Mouse (Mus musculus): ENCODE measurements at regions not wholly inside any gene's neighbourhood (a gene's known extent, or its start where the extent isn't known, plus 50 kb on each side); places are given as distances from the start of the nearest gene placed in this dataset.
"Not testable (repeated sequence)": the region's sequence is repeated elsewhere in the genome, so short reads cannot be mapped to it uniquely, and the experiment has no call there.

- peak; percentile 59 to 75 for DNase-seq
Observed at GRCm38 (mm10) chr1:164744955-164745608, 51.4 kb upstream of the Dpt start.

GRCm38 (mm10) chr1:164744499-164744898 is 51.9 kb upstream of the Dpt start:
- no peak for DNase-seq

- DNase-seq: not testable (repeated sequence)
Observed at GRCm38 (mm10) chr1:164742897-164743296, 53.5 kb upstream of the Dpt start.

GRCm38 (mm10) chr1:164735646-164736045 is 60.8 kb upstream of the Dpt start:
- DNase-seq: no peak

- DNase-seq: no peak
Observed at GRCm38 (mm10) chr1:164733741-164734140, 62.7 kb upstream of the Dpt start.

- DNase-seq: peak in 1 of 2 experiments; percentile 5
Observed at GRCm38 (mm10) chr1:164722054-164722453, 74.4 kb upstream of the Dpt start.

- no peak for DNase-seq
Observed at GRCm38 (mm10) chr1:164714905-164715304, 81.5 kb upstream of the Dpt start.

GRCm38 (mm10) chr1:164713798-164714551 is 82.5 kb upstream of the Dpt start:
- DNase-seq: no peak

GRCm38 (mm10) chr1:164712514-164712913 is 83.9 kb upstream of the Dpt start:
- no peak for DNase-seq

GRCm38 (mm10) chr1:164704397-164705091 is 91.9 kb upstream of the Dpt start:
- no peak for DNase-seq

GRCm38 (mm10) chr1:164703560-164704131 is 92.8 kb upstream of the Dpt start:
- no peak for DNase-seq

GRCm38 (mm10) chr1:164690055-164690454 is 106.4 kb upstream of the Dpt start:
- DNase-seq: no peak

GRCm38 (mm10) chr1:164689311-164689710 is 107.1 kb upstream of the Dpt start:
- no peak for DNase-seq

- DNase-seq: no peak
Observed at GRCm38 (mm10) chr1:164684437-164684836, 112.0 kb upstream of the Dpt start.

GRCm38 (mm10) chr1:164683788-164684187 is 112.7 kb upstream of the Dpt start:
- no peak for DNase-seq

- DNase-seq: no peak
Observed at GRCm38 (mm10) chr1:164682867-164683599, 113.4 kb upstream of the Dpt start.

GRCm38 (mm10) chr1:164682426-164682825 is 114.0 kb upstream of the Dpt start:
- DNase-seq: no peak

GRCm38 (mm10) chr1:164681582-164681981 is 114.9 kb upstream of the Dpt start:
- DNase-seq: peak; percentile 4 to 6

GRCm38 (mm10) chr1:164678303-164678702 is 118.1 kb upstream of the Dpt start:
- no peak for DNase-seq

GRCm38 (mm10) chr1:164652244-164652643 is 144.2 kb upstream of the Dpt start:
- no peak for DNase-seq

- DNase-seq: no peak
Observed at GRCm38 (mm10) chr1:164637901-164638462, 158.5 kb upstream of the Dpt start.

- no peak for DNase-seq
Observed at GRCm38 (mm10) chr1:164631679-164632078, 164.8 kb upstream of the Dpt start.

All from cerebellum, postnatal 10 days (tissue).